Mouse (Mus musculus): Measurements from ENCODE around the gene Krtap11-1.

Gene Krtap11-1

DNA sequence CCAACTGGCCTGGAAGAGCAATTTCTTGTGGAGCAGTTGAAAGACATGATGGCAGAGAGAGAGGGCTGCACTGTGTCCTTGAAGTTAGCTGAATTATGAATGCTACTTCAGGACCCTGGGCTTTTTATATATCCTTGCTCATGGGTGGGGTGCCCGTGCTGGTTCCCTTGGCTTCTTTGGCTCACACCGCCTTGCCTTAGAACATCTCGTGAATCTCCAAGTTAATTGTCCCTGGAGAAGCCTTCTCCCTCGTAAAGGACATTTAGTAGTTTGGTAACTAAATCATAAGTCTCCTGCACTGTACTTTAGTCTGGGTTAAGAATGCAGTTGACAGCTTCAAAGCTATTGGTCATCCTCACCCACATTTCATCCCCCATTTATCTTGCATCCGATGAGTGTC lies at the start of gene Krtap11-1:
Gene Krtap11-1, minus strand, starts transcription at position 101 of the 400 bp plus-strand sequence.
- no peak for ATAC-seq (ENCODE audit: insufficient number of reproducible peaks, low FRiP score, low TSS enrichment)

DNA sequence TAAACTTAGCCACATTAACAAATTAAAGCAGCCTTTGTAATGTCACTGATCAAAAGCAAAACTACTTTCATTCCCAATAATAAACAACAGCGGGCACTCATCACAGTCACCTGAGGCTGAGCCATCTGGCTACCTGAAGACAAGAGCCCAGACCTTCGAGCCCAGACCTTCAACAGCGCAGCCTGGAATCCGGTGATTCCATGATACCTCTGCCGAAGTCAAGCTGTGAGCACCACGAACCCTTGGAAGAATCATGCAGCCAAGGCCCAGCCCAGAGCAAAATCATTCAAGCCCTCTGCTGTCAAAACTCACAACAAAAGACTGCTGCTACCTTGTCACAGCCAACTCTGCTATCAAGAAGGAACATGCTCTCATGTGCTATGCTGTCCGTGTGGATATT lies 47.2 kb upstream of the Krtap11-1 start:
- peak; percentile 81 for ATAC-seq (ENCODE audit: insufficient number of reproducible peaks, low FRiP score, low TSS enrichment)

GRCm38 (mm10) chr16:89617251-89617650 lies 46.3 kb upstream of the Krtap11-1 start:
- ATAC-seq (ENCODE audit: insufficient number of reproducible peaks, low FRiP score, low TSS enrichment), result no peak

DNA sequence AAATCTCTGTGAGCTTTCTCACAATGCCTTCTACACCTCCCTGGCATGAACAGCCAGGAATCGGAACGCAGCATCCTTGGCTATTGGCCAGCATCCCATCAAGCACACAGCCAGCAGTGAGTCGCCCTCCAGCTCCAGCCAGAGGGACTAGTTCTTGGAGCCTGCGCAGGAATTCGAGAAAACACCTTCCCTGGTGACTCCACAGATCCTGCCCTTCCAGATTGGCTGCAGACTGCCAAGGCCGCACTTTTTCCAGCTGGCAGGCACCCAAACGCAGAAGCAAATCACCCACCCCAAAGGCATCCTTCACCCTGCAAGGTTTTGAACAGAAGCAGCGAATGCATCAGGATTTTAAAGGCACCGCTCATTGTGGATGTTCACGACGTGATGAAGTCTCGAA lies 42.7 kb upstream of the Krtap11-1 start:
- ATAC-seq (ENCODE audit: insufficient number of reproducible peaks, low FRiP score, low TSS enrichment), result no peak

DNA sequence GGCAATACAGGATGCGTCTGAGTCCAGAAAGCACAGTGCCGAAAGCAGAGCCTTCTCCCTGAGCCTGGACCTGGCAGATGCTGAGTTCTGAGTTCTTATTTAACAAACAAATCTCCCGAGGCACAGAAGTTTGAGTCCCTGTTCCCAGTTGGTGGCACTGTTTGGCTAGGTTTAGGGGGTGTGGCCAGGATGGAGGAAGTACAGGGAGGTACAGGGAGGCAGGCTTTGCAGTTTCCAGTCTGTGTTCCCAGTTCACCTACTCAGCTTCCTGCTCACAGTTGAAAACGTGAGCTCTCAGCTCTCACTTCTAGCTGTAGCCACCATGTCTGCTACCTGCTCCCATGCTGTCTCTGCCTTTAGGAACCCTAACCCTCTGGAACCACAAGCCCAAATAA lies 37.8 kb upstream of the Krtap11-1 start:
- ATAC-seq (ENCODE audit: insufficient number of reproducible peaks, low FRiP score, low TSS enrichment), result 0 out of 2 replicates have a peak, but pooled peaks have one; percentile 26

DNA sequence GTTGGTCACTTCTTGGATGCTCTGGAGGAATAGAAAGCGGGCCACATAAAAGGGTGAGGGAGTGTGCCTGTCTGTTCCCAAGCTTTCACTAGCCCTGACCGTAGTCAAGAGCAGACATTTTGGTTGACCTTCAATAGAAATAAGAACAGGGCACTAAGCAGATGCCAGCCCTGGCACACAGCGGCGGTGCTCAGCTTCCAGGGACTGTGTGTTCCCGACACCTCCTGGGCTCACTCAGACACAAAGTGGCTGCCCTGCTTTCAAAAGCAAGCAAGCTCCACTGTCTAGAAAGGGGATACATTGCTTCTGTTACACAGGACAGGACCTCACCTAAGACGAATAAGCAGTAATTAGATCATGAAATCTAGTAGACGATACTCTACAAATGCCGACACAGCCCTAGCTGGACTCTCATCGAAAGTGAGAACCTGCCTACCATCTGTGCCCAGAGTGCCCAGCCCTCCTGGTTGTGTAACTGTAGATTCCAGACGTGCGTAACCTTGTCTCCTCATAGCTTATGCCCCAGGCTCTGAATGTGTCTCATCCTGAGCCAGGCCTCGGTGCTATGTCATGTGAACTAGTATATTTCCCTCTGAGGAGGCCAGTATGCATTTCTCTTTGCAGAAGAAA lies 37.3 kb upstream of the Krtap11-1 start:
- ATAC-seq (ENCODE audit: insufficient number of reproducible peaks, low FRiP score, low TSS enrichment), result peak; percentile 50; the same call in 1 of the 2 replicates

DNA sequence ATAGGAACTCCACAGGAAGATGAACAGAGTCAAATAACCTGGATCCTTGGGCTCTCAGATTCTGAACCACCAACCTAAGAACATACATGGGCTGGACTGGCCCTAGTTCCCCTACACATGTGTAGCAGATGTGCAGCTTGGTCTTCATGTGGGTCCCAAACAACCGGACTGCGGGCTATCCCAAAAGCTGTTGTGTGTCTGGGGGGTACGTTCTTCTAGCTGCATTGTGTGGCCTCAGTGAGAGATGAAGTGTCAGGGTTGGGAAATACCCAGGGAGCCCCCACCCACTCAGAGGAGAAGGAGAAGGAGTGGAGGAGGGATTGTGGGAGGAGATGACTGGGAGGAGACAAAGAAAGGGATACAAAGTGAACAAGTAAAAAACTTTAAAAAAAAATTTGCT lies 36.0 kb upstream of the Krtap11-1 start:
- no peak for ATAC-seq (ENCODE audit: insufficient number of reproducible peaks, low FRiP score, low TSS enrichment)

DNA sequence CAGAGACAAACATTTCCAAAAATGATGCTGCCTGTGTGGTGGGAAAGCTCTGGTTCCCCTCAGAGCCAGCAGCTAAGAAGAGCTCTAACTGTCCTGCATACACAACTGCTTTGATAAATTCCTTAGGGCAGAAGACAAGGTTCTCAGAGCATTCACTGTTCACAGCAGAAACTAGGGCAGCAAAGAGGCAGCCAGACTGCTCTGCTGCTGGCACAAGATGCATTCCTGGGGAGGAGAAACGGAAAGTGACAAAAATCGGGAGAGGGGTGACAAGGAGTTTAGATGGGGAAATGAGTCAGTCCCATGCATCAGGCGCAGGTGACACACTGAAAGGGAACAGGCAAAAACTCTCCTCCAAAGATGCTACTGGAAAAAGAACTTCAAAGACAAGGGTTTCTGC lies 16.2 kb upstream of the Krtap11-1 start:
- ATAC-seq (ENCODE audit: insufficient number of reproducible peaks, low FRiP score, low TSS enrichment), result peak; percentile 72; the same call in 1 of the 2 replicates

GRCm38 (mm10) chr16:89585604-89586508 lies 14.9 kb upstream of the Krtap11-1 start:
- ATAC-seq (ENCODE audit: insufficient number of reproducible peaks, low FRiP score, low TSS enrichment), result no peak

DNA sequence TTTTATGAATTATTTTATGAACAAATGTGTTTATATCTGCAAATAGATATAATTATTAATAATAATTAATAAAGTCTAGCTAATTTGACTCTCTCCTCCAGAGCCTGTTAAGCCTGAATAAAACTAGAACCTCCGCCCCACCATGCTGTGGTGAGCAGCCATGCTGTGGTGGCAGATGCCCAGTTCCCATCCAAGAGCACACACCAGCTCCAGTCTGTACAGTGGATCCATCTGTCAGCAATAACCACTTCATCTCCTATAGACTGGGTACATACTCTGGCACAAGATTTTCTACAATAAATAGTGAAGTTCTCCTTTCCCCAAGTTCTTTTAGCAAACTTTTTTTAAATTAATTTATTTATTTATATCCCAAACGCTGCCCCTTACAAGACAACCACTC lies 10.7 kb upstream of the Krtap11-1 start:
- ATAC-seq (ENCODE audit: insufficient number of reproducible peaks, low FRiP score, low TSS enrichment), result no peak

DNA sequence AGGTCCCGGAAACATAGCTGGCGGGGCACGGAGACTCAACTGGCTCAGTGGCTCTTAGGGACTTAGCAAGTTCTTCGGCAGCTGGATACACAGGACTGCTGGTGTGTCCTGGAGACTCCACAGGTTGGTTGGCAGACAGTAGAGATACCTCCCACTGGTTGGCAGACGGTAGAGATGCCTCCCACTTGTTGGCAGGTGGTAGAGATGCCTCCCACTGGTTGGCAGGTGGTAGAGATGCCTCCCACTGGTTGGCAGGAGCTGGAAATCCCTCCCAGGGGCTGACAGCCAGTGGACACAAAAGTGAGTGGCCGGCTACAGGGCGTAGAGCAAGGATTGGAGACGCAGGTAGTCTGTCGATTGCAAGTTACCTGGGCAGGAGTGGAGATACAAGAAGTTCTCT lies 467 bp downstream of the Krtap11-1 start:
- ATAC-seq (ENCODE audit: insufficient number of reproducible peaks, low FRiP score, low TSS enrichment), result peak; percentile 58

- peak; percentile 51; the same call in 1 of the 2 replicates for ATAC-seq (ENCODE audit: insufficient number of reproducible peaks, low FRiP score, low TSS enrichment)
Observed at GRCm38 (mm10) chr16:89569136-89569535, 1.8 kb downstream of the Krtap11-1 start.

DNA sequence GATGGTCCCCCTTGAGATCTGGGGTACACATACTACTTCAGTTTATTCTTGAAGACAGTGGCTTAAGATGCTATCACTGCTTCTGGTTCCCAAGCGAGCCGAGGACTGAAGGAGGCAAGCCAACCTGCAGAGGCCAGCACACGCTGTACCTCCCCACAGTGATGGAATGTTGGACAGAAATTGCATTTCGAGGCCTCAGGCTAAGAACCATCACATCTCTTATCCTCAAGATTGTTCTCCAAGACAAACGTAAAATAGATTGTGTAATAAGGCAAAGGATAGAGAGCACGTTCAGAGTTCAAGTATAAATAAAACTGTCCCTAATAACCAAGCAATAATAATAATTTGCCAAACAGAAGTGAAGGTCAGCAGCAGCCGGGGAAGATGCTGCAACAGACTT lies 2.8 kb downstream of the Krtap11-1 start:
- no peak for ATAC-seq (ENCODE audit: insufficient number of reproducible peaks, low FRiP score, low TSS enrichment)

DNA sequence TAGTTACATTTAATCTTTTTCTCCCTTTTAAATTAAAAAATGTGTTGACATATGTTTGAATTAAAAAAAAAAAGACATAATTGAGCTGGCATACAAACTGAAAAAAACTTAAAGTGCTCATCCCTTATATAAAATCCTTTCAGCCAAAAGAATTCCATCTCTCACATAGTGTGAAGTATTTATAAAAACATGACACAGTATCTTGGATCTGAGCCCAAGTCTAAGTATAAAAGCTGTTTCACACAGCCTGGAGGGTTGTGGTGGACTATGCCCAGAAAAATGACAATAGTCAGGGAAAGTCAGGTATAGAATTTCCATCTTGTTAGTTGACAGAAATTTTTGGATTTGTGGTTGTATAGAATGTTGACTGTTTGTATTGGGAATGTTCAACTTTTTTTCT lies 20.7 kb downstream of the Krtap11-1 start:
- ATAC-seq (ENCODE audit: insufficient number of reproducible peaks, low FRiP score, low TSS enrichment), result no peak

DNA sequence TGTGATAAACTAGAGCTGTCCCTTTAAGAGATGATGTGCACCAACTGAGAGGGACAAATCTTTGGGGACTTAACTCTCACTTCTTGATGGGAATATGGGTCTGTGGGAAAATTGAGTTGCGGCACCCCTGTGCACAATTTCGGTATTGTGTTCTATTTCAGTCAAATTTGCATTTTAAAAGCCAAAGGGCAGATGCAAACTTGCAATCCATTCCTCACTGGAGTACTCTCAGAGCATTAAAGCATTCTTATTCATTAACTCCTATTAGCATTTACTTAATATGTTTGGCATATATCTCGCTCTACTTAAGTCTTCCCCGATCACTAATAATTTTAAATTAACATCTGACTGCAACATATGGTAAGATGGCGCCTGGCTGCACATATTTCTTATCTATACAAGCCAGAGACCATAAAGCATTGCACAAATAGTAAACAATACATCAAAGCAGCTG lies 32.9 kb downstream of the Krtap11-1 start:
- no peak for ATAC-seq (ENCODE audit: insufficient number of reproducible peaks, low FRiP score, low TSS enrichment)

GRCm38 (mm10) chr16:89537349-89537748 lies 33.6 kb downstream of the Krtap11-1 start:
- no peak for ATAC-seq (ENCODE audit: insufficient number of reproducible peaks, low FRiP score, low TSS enrichment)

- ATAC-seq (ENCODE audit: insufficient number of reproducible peaks, low FRiP score, low TSS enrichment), result no peak
Observed at GRCm38 (mm10) chr16:89530547-89530946, 40.4 kb downstream of the Krtap11-1 start.

DNA sequence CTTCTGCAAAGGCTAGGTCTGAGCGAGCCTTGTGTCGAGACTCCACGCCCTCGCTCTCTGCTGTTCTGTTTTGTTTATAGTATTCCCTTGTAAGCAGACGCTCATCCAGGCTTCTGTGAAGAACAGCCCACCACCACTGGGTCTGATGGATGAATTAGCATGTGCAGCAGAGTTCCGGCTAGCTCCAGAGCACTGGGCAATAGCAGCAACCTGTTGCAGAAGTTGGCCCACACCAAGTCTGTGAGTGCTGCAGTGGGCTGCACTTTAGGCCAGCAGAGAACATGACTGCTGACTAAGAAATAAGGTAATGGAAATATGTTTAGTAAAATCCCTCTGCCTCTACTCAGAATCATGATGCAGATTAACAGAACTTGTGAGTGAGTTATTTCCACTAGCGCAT lies 41.1 kb downstream of the Krtap11-1 start:
- no peak for ATAC-seq (ENCODE audit: insufficient number of reproducible peaks, low FRiP score, low TSS enrichment)

DNA sequence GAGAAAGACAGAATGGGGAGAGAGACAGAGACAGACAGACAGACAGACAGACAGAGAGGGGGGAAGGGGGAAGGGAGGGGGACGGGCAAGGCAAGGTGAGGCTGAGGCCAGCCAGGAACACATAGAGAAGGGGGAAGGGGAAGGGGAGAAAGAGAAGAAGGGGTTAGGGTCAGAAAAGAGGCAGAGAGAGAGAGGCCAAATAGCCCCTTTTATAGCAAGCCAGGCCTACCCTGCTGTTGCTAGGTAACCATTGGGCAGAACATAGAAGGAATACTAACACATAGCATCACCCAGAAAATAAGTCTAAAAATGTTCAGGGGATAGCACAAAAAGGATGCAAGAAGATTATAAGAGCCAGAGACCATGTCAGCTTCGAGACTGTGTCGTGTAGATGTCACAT lies 42.6 kb downstream of the Krtap11-1 start:
- ATAC-seq (ENCODE audit: insufficient number of reproducible peaks, low FRiP score, low TSS enrichment), result no peak

DNA sequence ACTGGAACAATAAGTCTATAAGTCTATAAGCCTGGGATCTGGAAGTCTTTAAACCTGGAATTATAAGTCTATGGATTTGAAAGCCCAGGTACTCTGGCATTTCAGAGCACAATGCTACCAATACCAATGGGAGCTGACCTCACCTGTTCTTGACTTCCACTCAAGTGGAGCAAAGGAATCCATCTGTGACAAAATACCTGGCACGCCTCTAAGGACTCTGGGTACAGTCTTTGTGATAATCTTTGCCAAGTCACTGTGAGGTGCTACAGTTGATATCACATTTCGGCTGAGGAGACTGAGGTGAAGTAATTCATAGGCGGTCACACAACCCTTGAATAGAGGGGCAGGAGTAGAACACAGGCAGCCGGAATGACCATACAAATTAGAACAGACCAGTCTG lies 50.0 kb downstream of the Krtap11-1 start:
- ATAC-seq (ENCODE audit: insufficient number of reproducible peaks, low FRiP score, low TSS enrichment), result no peak

- ATAC-seq (ENCODE audit: insufficient number of reproducible peaks, low FRiP score, low TSS enrichment), result no peak
Observed at GRCm38 (mm10) chr16:89520555-89520954, 50.4 kb downstream of the Krtap11-1 start.
